Mouse (Mus musculus) heart, adult 9 months (tissue): Measurements from ENCODE around the gene Psen2.

Source experiments
- DNase-seq, 2 experiments: peaks; one replicate each; pipeline ENCODE4 v3.0.0; 2022; ENCODE audit warnings: low spot score in 2 of 2

Gene Psen2

DNA sequence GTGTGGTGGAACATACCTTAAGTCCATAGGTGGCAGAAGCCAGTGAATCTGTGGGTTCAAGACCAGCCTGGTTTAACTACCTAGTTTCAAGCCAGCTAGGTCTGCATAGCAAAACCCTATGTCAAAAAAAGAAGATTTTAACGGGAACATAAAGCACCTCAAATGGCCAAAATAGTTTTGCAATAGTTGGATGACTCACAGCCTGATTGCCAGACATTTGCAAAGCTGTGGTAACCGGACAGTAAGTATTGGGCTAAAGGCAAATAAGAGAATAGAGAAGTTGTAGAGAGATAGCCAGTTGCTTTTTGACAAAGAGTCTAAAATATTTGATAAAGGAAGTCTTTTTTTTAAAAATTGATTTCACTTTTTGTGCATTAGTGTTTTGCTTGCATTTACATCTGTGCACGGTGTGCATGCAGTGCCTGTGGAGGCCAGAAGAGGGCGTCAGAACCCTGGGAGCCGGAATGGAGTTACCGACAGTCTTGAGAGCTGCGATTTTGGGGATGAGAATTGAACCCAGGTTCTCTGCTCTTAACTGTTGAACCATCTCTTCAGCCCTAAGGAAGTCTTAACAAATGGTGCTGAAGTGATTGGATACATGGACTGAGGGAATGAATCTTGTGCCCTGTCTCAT lies at the start of gene Psen2:
Gene Psen2, minus strand, starts transcription at position 75 of the 634 bp plus-strand sequence.
- peak; percentile 58 for DNase-seq

DNA sequence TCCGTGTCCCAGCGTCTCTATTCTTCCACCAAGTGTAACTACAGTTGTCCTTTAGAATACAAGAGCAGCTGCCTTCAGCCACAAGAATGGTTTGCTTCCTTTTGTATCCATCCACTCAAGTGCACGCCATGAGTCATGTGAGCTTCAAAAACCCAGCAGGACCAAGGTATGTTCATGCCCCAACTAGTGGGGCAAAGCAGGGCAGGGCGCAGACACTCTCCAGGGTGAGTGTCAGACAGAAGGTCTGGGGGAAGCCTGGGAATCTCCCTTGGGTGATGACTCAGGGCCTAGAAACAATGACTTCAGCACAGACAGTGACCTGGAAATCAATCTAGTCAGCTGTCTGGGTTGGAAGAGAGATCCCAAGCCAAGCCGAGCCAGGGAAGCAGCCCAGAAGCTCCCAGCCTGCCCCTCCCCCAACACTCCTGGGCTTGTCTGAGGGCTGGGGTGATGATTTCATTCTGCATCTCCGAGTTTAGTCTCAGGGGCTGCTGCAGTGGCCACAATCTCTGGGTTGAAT lies 49.6 kb upstream of the Psen2 start:
- DNase-seq, result peak; percentile 78

DNA sequence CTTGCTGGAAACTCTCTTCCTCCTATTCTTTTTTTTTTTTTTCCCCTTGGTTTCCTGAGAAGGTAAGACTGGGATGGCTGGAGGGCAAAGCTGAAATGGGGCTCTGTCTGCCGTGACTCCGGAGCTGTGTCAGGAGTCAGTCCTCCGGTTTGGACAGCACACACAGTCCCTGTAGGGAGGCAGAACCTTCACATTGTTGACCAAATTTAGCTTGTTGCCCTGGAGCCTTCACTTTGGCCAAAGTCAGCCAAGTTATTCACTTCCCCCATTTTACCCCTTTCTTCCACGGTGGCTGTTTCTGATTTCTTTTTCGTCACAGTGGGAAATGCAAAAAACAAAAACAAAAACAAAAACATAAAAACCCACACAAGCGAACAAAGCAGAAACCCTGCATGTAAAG lies 49.0 kb upstream of the Psen2 start:
- DNase-seq, result no peak

DNA sequence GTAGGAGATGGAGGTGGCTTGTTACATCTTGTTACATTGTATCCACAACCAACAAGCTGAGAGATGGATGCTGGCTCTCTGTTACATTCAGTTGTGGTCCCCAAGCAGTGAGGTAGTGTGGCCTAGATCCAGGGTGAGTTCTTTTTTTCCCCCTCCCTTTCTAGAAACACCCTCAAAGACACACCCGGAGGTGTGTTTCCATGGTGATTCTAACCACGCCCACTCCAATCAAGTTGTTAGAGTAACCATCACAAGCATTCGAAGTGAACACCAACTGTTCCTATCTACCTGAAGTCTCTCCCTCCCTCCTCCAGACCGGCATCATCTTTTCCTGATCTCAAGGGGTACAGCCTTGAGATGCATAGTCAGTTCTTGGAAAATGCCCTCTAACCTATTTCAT lies 45.7 kb upstream of the Psen2 start:
- no peak for DNase-seq

DNA sequence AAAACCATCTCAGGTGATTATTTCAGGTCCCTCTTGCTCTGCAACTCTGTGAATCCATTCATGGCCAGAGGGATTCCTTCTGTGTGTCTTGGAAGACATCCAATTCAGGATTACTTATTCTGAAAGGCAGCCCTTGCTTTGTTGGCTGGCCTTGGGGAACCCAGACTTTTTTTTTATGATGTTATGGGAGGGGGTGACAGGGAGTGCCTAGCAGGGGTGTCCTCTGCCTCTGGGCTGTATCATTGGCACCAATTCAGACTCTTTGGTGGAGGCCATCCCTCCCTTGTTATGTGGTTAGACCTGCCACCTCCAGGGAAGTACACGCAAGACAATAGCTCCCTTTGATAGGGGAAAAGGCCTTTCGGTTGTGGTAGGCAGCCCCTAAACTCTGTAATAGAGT lies 44.4 kb upstream of the Psen2 start:
- no peak for DNase-seq

DNA sequence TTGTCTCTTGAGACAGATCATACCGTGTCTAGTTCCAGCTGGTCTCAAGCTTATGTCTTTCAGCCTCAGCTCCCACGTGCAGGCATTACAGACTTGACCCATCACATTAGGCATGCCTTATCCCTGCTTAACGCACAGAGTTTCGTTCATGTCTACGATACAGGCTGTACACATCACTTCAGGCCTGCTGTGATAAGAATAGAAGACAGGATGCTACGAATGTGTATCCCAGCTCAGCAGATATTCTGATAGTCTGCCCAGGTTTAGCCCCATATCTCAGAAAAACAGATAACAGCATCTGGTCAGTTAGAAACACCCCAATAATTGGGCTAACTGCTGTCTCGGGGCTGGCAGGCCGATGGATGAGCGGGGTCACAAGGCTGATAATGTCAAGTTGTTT lies 43.7 kb upstream of the Psen2 start:
- DNase-seq, result no peak

DNA sequence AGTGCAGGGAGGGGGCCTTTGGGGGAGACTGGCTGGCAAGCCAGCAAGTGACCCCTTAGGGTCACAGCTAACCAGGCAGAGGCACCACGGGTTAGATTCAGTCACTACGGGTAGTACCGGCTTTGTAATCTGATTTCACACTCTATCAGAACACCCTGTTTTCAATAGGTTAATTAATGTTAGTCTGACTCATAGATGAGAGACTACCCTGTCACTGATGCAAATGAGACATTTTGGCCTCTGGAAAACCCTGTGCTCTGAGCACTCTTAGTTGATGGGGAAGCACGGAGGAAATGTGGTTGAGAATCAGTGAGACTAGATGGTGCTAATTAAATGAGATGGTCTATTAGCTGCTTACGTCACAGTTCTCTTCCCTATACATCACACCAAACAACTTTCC lies 40.4 kb upstream of the Psen2 start:
- no peak for DNase-seq

DNA sequence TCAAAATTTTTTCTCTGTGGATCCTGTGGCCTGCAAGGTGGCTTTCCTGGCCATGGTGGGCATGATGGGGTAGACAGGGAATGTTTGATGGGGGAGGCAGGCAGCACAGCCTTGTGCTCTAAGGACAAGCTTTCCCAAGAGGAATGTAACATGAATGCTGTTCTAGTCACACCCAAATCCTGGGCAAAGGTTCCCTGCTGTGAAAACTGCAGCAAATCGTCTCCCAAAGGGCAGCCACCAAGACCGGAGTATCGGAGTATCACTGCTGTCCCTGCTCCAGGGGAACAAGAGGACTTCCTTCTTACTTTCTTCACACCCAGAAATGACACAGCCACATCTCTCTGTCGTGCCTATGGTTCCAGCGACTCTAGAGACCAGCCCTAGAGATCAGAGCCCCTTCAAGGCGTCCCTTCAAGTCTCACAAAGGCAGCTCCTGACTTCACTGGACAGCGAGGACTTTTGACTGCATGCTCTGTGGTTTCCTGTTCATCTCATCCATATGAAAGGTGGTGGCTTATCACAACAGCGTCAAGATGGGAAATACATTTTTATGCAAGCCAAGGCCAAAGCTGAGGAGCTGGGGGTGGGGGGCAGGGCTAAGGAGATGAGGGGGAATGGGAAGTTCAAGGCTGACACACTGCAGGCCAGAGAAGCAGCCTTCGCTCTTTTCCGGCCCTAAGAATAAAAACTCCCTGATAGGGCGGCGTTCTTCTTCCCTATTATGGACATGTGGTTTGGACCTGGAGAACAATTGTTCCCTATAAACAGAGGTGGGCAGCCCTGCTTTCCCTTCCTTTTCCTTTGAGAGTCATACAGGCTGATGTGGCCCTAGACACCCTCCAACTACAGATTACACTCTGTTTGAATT lies 39.2 kb upstream of the Psen2 start:
- peak; percentile 69 to 88 for DNase-seq

DNA sequence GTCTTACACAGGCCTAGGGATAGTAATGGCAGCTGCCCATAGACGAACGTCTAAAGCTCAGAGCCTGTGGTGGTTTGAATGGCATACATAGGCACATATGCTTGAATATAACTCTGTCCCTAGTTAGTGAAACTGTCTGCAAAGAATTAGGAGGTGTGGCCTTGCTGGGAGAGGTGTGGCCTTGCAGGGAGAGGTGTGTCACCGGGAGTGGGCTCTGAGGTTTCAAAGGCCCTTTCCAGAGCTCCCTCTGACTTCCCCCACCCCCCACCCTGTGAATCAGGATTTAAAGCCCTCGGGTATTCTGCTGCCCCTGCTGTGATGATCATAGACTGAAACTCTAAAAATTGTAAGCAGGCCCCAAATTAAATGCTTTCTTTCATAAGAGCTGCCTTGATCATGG lies 37.8 kb upstream of the Psen2 start:
- DNase-seq, result no peak

DNA sequence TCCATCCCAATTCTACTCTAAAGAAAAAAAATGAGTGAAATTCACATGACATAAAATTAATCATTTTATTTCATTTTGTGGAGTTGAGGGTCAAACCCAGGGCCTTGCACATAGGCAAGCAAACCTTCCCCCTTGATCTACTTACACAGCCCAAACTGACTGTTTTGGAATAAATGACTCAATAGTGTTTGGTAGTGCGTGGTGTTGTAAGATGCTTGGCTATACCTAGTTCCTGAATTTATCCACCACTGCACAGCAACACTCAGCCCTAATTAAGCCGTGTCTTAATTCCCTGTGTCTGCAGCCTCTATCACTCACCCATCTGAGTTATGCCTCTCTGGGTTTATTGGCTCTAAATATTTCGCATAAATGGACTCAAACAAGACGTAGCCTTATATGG lies 37.1 kb upstream of the Psen2 start:
- no peak for DNase-seq

DNA sequence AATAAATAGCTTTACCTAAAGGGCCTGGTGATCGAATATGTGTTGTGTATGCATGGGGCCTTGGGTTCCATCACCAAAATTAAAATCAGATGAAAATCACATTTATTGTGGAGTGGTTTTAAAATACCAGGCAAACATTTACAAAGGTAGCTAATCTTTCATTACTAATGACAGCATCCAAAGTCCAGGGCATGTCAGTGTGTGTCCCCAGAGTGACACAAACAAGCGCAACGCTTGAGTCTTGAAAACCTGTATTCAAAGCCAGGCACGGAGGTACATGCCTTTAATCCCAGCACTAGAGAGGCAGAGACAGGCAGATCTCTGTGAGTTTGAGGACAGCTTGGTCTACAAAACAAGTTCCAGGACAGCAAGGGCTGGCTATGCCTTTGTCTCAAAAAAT lies 36.5 kb upstream of the Psen2 start:
- DNase-seq, result no peak

DNA sequence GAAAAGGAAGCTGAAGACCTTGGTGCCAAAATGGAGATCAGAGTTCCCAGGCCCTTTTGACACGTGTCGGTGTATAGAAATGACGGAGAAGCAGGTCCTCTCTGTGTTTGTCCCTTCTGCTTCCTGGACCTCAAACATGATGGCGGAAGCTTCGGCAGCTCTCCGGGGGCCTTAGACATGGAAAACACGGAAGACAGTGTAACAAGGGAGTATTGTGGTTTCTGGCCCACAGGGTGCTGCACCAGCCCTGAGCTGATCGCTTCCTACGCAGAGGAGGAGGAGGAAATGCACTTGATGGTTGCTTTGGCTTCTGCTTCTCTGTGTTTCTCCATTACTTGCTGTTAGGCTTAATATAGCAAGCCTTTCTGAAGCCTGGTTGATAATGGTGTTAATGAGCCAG lies 32.9 kb upstream of the Psen2 start:
- peak; percentile 31 to 47 for DNase-seq

DNA sequence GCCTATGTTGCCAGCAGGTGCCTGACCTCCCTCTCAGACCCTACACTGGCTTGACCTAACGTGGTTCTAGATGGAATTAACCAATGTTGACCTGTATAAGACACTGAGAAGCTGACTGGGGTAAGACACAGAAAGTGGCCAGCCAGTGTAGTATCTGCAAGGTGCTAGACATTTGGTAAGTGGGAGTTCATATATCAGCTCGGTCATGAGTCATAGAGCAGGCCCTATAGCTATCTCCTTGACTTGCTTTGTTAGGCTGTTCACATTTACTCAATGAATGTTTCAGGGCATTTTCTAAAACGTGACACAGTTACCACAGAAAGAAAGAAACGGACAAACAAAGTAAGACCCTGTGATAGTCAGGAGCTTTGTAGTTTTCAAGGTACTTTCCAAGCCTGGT lies 27.1 kb upstream of the Psen2 start:
- no peak for DNase-seq

DNA sequence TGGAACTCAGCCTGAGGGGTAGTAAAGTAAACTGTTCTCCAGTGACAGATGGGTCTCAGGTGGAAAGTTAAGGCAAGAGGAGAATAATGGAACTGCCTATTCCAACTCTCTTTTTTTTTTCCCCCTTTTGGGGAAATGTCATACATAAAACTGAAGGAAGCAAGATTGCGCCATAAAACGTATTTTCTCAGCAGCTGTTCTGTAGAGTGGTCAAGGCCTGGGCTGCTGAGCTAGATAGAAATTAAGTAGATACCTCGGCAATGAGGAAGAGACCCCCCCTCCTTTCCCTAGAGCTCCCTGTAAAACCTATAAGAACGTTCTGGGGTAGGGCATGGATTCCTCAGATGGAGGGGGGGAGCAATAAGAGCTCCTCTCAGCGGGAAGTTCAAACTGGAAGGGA lies 26.6 kb upstream of the Psen2 start:
- no peak for DNase-seq

DNA sequence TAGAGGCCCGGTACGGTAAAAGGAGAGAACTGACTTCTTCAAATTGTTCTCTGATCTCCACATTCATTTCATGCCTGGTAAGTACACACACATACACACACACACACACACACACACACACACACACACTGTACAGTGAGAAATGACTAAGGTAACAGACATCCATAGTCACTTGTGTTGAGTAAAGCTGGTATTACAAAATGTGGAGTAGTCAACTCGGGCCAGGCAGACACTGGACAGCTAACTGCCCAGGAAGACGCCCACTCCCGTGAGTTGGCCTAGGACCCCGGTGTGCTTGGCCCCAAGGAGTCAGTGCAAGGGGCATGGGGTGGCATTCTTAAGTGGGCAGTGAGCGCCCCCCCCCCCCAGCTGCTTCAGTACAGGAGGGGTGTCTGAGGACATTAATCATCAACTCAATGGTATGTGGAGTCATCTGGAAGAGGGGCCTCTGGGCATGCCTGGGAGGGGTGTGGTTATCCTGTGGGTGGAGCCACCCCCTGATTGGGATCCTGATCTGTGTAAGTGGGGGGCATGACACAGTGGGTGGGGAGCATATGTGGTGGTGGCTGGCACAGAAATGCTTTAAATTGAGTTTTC lies 25.7 kb upstream of the Psen2 start:
- no peak for DNase-seq

DNA sequence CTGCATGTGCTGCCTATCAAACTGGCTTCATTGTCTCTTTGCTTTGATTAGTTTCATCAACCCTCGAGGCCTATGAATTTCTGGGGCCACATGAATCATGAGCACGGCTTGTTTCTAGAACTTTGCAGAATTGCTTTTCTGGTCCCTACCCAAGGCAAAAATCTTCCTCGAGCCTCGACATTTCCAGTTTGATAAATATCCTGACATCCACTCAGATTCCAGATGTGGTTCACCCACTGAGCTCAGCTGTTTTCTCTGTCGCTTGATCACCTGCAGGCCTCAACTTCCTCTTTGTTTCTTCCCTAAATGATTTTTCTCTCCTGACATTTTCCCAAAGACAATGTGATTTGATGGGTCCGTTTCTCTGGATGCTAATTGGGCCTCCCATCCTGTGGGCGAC lies 25.0 kb upstream of the Psen2 start:
- no peak for DNase-seq

DNA sequence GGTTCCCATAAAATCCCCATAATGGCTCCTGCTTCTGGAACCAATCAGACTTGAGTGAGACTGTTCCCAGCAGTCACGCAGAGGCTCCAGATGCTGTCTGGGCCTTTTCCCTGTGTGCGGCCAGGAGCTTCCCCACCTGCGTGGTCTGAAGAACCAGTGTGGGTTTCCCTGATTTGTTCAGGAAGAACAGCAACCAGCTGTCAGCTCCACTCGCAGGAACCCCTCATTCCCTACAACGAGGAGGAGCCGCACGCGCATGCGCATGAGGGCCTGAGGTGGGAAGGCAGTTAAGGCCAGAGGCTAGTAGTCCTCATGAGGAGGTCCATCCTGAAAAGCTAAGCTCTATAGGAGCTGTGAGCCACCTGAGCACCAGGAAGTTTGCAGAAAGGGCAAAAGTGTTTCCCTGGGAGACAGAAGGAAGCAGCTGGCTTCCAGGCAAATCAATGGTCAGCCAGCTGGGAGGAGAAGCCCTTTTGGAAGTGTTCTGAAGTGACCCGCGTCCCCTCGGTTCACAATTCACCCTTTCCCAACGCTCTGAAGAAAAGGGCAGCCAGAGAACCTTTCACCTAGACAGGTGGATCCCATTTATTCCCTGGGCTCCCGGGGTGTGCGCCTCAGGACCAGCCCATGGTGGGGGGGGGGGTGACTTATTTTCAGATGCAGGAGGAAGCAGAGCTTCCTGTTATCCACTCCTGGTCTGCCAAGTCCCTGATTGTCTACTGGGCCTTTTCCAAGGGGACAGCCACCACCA lies 23.0 kb upstream of the Psen2 start:
- DNase-seq, result peak; percentile 47 to 80

DNA sequence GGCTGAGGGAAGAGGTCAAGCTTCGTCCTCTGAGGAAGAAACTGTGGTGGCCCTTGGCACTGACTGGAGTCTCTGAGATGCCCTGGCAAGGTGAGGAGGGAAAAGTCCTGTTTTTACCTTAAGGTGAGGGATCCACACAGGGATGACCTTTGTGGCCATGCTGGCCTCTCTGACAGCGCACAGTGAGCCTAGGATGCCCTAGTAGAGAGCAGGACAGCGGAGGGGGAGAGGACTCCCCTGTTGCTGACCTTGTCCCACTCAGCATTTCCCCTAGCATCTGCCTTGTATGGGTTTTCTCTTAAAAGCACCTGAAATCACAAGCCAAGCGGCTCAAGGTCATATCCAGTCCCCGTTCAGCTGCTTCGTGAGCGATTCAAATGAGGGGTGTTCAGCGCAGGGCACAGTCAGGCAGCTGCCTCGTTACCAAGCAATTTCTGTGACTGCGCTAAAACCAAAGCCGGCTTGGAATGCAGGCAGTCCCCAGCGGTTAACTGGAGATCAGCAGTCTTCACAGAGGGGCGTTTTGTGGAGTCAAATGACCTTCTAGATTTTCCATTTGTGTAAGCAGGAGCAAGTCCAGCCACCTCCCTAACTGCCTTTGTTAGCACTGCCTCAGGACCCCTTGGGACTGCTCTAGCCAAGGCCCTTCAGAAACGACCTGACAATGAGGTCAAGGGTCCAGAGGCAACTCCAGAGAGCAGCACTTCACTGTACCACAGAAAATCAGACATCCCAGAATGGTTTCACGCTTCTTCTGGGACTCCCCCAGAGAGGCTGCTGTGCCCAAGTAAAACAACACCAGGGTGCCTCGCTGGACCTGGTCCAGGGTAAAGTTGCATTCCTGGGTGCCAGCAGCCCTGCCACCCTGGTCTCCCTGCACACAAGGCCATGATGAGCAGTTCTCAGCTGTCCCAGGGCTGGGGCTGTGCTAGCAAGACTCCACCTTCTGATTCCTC lies 20.9 kb upstream of the Psen2 start:
- no peak for DNase-seq

DNA sequence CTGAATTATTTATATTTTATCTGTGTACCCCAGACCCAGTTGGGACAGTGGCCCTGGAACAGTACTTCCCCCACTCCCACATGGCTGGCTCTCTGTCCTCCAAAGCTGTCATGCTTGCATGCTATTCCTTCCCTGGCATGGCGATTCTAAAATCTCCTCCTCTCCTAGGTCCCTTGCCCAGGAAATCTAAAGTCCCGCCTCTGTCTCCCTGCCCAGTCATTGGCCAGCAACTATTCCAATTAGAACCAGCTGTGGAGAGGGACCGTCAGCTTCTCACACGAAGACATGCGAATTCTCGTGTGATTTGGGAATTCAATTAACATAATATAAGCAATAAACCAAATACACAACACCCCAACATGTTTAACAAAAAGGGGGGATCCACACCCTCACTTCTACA lies 19.3 kb upstream of the Psen2 start:
- no peak for DNase-seq

DNA sequence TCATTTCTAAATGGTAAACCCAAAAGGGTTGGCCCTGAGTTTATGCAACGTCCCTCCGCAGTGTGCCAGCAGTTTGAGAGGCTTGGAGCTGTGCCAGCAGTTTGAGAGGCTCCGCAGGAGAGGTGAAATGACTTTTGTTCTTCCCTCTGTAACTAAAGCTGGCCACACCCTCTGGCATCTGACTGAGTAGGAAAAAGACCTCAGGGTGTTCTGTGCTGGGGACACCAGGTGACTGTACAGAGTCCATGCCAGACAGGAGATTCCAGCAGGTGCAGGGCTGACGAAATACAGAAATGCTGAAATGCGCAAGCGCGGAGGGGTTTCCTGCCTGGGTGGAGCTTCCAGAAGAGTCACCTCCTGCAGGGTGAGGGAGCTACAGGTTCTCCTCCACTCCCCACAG lies 16.4 kb upstream of the Psen2 start:
- peak; percentile 77 to 79 for DNase-seq

DNA sequence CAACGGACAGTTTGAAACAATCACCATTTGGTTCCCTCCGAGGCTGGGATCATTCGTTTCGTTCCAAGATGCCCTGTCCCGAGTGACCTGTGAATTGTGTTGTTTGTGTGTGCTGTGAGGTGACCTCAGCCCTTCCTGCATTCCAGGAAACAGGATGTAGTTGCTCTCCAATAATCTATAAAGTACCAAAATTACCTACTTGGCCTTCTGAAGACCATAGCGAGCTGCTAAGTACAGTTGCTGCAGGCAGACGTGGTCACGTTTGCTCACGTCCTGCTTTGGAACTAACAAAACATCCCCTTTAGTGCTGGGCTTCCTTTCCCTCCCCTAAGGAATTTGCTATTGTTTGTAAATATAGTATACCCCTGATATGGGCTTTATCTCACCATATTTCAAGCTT lies 14.3 kb upstream of the Psen2 start:
- DNase-seq, result peak; percentile 60 to 87
